8 mouse cellular contexts compared by ENCODE assay signal in genomic region chr11:77983937-77984835, GRCm38 (mm10). TPM values are rescaled to one million over a fixed set of nuclear protein-coding genes. Genes with fewer than 3 reads are reported as not detected.
DNase-seq lines count a peak whose midpoint lies in the region; ATAC-seq and TF ChIP-seq lines count a peak whose summit lies in the region.

No protein-coding gene starts in this region.

- H3K4me3 ChIP-seq in embryonic facial prominence, embryonic 11.5 days (ENCODE audit: low read depth, low read length) = peak overlapping the region; percentile 98
- H3K4me3 ChIP-seq in heart, embryonic 10.5 days = peak overlapping the region; percentile 100
- H3K4me3 ChIP-seq in kidney, embryonic 14.5 days (ENCODE audit: low read length) = peak overlapping the region; percentile 100
- peak overlapping the region; percentile 98 for H3K4me3 ChIP-seq in liver, adult 2 months (ENCODE audit: insufficient read depth, low read depth, low read length)
- peak overlapping the region; percentile 94 for H3K4me3 ChIP-seq in stomach, embryonic 15.5 days (replicated peaks)

- peak overlapping the region; percentile 84 for H3K27ac ChIP-seq in embryonic facial prominence, embryonic 11.5 days (replicated peaks; ENCODE audit: low read depth, low read length)
- peak overlapping the region; percentile 97 for H3K27ac ChIP-seq in heart, embryonic 10.5 days
- peak overlapping the region; percentile 94 for H3K27ac ChIP-seq in kidney, embryonic 14.5 days (ENCODE audit: low read depth, low read length)
- H3K27ac ChIP-seq in liver, adult 2 months (replicated peaks; ENCODE audit: insufficient read depth, low read depth, low read length) = peak overlapping the region; percentile 92
- peak overlapping the region; percentile 95 for H3K27ac ChIP-seq in stomach, embryonic 15.5 days

- no peak for ATAC-seq in embryonic facial prominence, embryonic 11.5 days (replicated peaks; ENCODE audit: insufficient number of reproducible peaks, low FRiP score, low TSS enrichment, low read depth)
- no peak for ATAC-seq in kidney, embryonic 14.5 days (ENCODE audit: low FRiP score, low TSS enrichment)
- no peak for ATAC-seq in stomach, embryonic 15.5 days (ENCODE audit: insufficient read depth, low FRiP score, low read depth)

- H3K4me1 ChIP-seq in embryonic facial prominence, embryonic 11.5 days (ENCODE audit: control insufficient read depth, insufficient read depth, low read length) = no peaks in the 10 kb centered on the region
- H3K4me1 ChIP-seq in heart, embryonic 10.5 days = peaks cover 18% of the 10 kb centered on the region
- H3K4me1 ChIP-seq in kidney, embryonic 14.5 days (ENCODE audit: control insufficient read depth, insufficient read depth, low read length) = peaks cover 14% of the 10 kb centered on the region; the same call in 1 of the 2 replicates
- H3K4me1 ChIP-seq in liver, adult 2 months (ENCODE audit: control insufficient read depth, insufficient read depth, low read length) = no peaks in the 10 kb centered on the region; the same call in 1 of the 2 replicates
- peaks cover 13% of the 10 kb centered on the region for H3K4me1 ChIP-seq in stomach, embryonic 15.5 days

- peak overlapping the region; percentile 95 for H3K9ac ChIP-seq in embryonic facial prominence, embryonic 11.5 days (replicated peaks; ENCODE audit: low read length)
- peak overlapping the region; percentile 98 for H3K9ac ChIP-seq in kidney, embryonic 14.5 days (ENCODE audit: low read depth, low read length)
- H3K9ac ChIP-seq in liver, adult 2 months (ENCODE audit: low read depth, low read length) = peak overlapping the region; percentile 95
- peak overlapping the region; percentile 97 for H3K9ac ChIP-seq in stomach, embryonic 15.5 days

- WGBS in embryonic facial prominence, embryonic 11.5 days = 1% methylated on average over 51 of the region's 63 CpGs
- WGBS in heart, embryonic 10.5 days = under 1% methylated on average over 50 of the region's 63 CpGs
- WGBS in kidney, embryonic 14.5 days = 0% methylated on average over 46 of the region's 63 CpGs
- WGBS in liver, adult 2 months = 1% methylated on average over 61 of the region's 63 CpGs
- WGBS in stomach, embryonic 15.5 days = 0% methylated on average over 59 of the region's 63 CpGs

- TF ChIP-seq CTCF in liver, adult 2 months (IDR thresholded peaks at IDR 0.05; ENCODE audit: low read depth, low read length) = no peak

- peak; percentile 48 to 78 for DNase-seq in urinary bladder, adult 18-20 months (ENCODE audit: low spot score in 2 of 2)
- DNase-seq in urinary bladder, postnatal 10 days (ENCODE audit: low spot score) = no peak
- peak; percentile 79 for DNase-seq in embryonic facial prominence, embryonic 11.5 days (ENCODE audit: low spot score)
- peak; percentile 89 for DNase-seq in heart, embryonic 10.5 days (ENCODE audit: low spot score)
- peak; percentile 52 for DNase-seq in liver, adult 2 months (ENCODE audit: extremely low read depth, low read depth, low spot score)
- DNase-seq in neural tube, embryonic 10.5 days (ENCODE audit: extremely low spot score, low spot score) = peak; percentile 86

- peaks cover 7% of the 10 kb centered on the region; the same call in 1 of the 2 replicates for H3K79me2 ChIP-seq in liver, adult 2 months (ENCODE audit: control insufficient read depth, insufficient read depth, low read length)

- no peaks in the 10 kb centered on the region for H3K36me3 ChIP-seq in embryonic facial prominence, embryonic 11.5 days (replicated peaks; ENCODE audit: control insufficient read depth, insufficient read depth, low read depth, low read length)
- peaks cover 40% of the 10 kb centered on the region for H3K36me3 ChIP-seq in heart, embryonic 10.5 days
- peaks cover 29% of the 10 kb centered on the region for H3K36me3 ChIP-seq in kidney, embryonic 14.5 days (ENCODE audit: control insufficient read depth, insufficient read depth, low read length)
- peaks cover 6% of the 10 kb centered on the region for H3K36me3 ChIP-seq in liver, adult 2 months (ENCODE audit: control insufficient read depth, insufficient read depth, low read length)
- H3K36me3 ChIP-seq in stomach, embryonic 15.5 days = peaks cover 7% of the 10 kb centered on the region; the same call in 1 of the 2 replicates

- H3K27me3 ChIP-seq in embryonic facial prominence, embryonic 11.5 days (ENCODE audit: control insufficient read depth, insufficient read depth, low read length) = no peaks in the 10 kb centered on the region
- 0 out of 2 replicates have a peak, but pooled peaks cover under 1% of the 10 kb centered on the region for H3K27me3 ChIP-seq in heart, embryonic 10.5 days (ENCODE audit: insufficient read depth, poor library complexity, severe bottlenecking)
- no peaks in the 10 kb centered on the region for H3K27me3 ChIP-seq in kidney, embryonic 14.5 days (ENCODE audit: control insufficient read depth, insufficient read depth, low read length)
- no peaks in the 10 kb centered on the region for H3K27me3 ChIP-seq in liver, adult 2 months (ENCODE audit: control insufficient read depth, insufficient read depth, low read length)
- no peaks in the 10 kb centered on the region for H3K27me3 ChIP-seq in stomach, embryonic 15.5 days (replicated peaks)

- no peaks in the 10 kb centered on the region for H3K9me3 ChIP-seq in embryonic facial prominence, embryonic 11.5 days (replicated peaks; ENCODE audit: control insufficient read depth, low read length)
- H3K9me3 ChIP-seq in heart, embryonic 10.5 days = no peaks in the 10 kb centered on the region
- H3K9me3 ChIP-seq in kidney, embryonic 14.5 days (ENCODE audit: control insufficient read depth, low read length) = no peaks in the 10 kb centered on the region
- H3K9me3 ChIP-seq in stomach, embryonic 15.5 days = no peaks in the 10 kb centered on the region

- 0 out of 2 replicates have a peak, but pooled peaks have one; percentile 25 for TF ChIP-seq POLR2A in liver, adult 2 months (IDR thresholded peaks at IDR 0.05; ENCODE audit: extremely low read depth, insufficient read depth, low read length)

- H3K4me2 ChIP-seq in embryonic facial prominence, embryonic 11.5 days (ENCODE audit: low read depth, low read length) = peak overlapping the region; percentile 84
- H3K4me2 ChIP-seq in kidney, embryonic 14.5 days (replicated peaks; ENCODE audit: low read depth, low read length) = peak overlapping the region; percentile 78
- H3K4me2 ChIP-seq in stomach, embryonic 15.5 days = peak overlapping the region; percentile 65

RNA-seq across cellular contexts. Expression of gene Phf12, which starts 1.6 kb away (rescaled TPM):
- polyA plus RNA-seq in embryonic facial prominence, embryonic 11.5 days (2014; fragmentation: Nextera tagmentation; extraction: Ambion mirVana) = 14.5 and 16.6 TPM in 2 replicates
- 13.2 and 20.0 TPM in 2 replicates for polyA plus RNA-seq in heart, embryonic 10.5 days (2016; fragmentation: Nextera tagmentation; extraction: Ambion mirVana)
- polyA plus RNA-seq in kidney, embryonic 14.5 days (2014; fragmentation: Nextera tagmentation; extraction: Ambion mirVana) = 16.1 and 22.6 TPM in 2 replicates
- total RNA-seq in liver, adult 2 months (2014; rRNA removed) = 3.6 and 7.5 TPM in 2 replicates
- 18.6 and 24.9 TPM in 2 replicates for polyA plus RNA-seq in liver, adult 2 months (2012; rRNA removed)
- 13.4 and 18.0 TPM in 2 replicates for polyA plus RNA-seq in stomach, embryonic 15.5 days (2015; fragmentation: Nextera tagmentation; extraction: Ambion mirVana)

RNA-seq across cellular contexts. Expression of gene Dhrs13, which starts 47.9 kb away (rescaled TPM):
- polyA plus RNA-seq in embryonic facial prominence, embryonic 11.5 days (2014; fragmentation: Nextera tagmentation; extraction: Ambion mirVana) = 17.3 and 19.5 TPM in 2 replicates
- polyA plus RNA-seq in heart, embryonic 10.5 days (2016; fragmentation: Nextera tagmentation; extraction: Ambion mirVana) = 14.6 and 16.5 TPM in 2 replicates
- polyA plus RNA-seq in kidney, embryonic 14.5 days (2014; fragmentation: Nextera tagmentation; extraction: Ambion mirVana) = 20.3 and 20.4 TPM in 2 replicates
- total RNA-seq in liver, adult 2 months (2014; rRNA removed) = 4.3 and 6.0 TPM in 2 replicates
- 5.4 and 6.0 TPM in 2 replicates for polyA plus RNA-seq in liver, adult 2 months (2012; rRNA removed)
- polyA plus RNA-seq in stomach, embryonic 15.5 days (2015; fragmentation: Nextera tagmentation; extraction: Ambion mirVana) = 17.3 and 19.4 TPM in 2 replicates

RNA-seq across cellular contexts. Expression of gene Flot2, which starts 53.5 kb away (rescaled TPM):
- 40.4 and 45.7 TPM in 2 replicates for polyA plus RNA-seq in embryonic facial prominence, embryonic 11.5 days (2014; fragmentation: Nextera tagmentation; extraction: Ambion mirVana)
- 72.0 and 81.4 TPM in 2 replicates for polyA plus RNA-seq in heart, embryonic 10.5 days (2016; fragmentation: Nextera tagmentation; extraction: Ambion mirVana)
- polyA plus RNA-seq in kidney, embryonic 14.5 days (2014; fragmentation: Nextera tagmentation; extraction: Ambion mirVana) = 25.6 and 45.7 TPM in 2 replicates
- 19.1 and 23.0 TPM in 2 replicates for total RNA-seq in liver, adult 2 months (2014; rRNA removed)
- 66.5 and 70.7 TPM in 2 replicates for polyA plus RNA-seq in liver, adult 2 months (2012; rRNA removed)
- polyA plus RNA-seq in stomach, embryonic 15.5 days (2015; fragmentation: Nextera tagmentation; extraction: Ambion mirVana) = 54.1 and 60.5 TPM in 2 replicates

RNA-seq across cellular contexts. Expression of gene Sez6, which starts 53.6 kb away (rescaled TPM):
- 1.5 and 2.1 TPM in 2 replicates for polyA plus RNA-seq in embryonic facial prominence, embryonic 11.5 days (2014; fragmentation: Nextera tagmentation; extraction: Ambion mirVana)
- 0.05 and 0.30 TPM in 2 replicates for polyA plus RNA-seq in heart, embryonic 10.5 days (2016; fragmentation: Nextera tagmentation; extraction: Ambion mirVana)
- not detected in 2 replicates for polyA plus RNA-seq in kidney, embryonic 14.5 days (2014; fragmentation: Nextera tagmentation; extraction: Ambion mirVana)
- total RNA-seq in liver, adult 2 months (2014; rRNA removed) = not detected in 2 replicates
- polyA plus RNA-seq in liver, adult 2 months (2012; rRNA removed) = not detected in 2 replicates
- 1.7 and 1.8 TPM in 2 replicates for polyA plus RNA-seq in stomach, embryonic 15.5 days (2015; fragmentation: Nextera tagmentation; extraction: Ambion mirVana)
